Mouse (Mus musculus) liver, postnatal 0 days (tissue): ENCODE measurements at regions not wholly inside any gene's neighbourhood (a gene's known extent, or its start where the extent isn't known, plus 50 kb on each side); places are given as distances from the start of the nearest gene placed in this dataset.

Source experiments
- CTCF ChIP-seq: sonication (generic); IDR thresholded peaks from 2 replicates; pipeline ENCODE4 v1.5.1; 2016; ENCODE audit warnings: antibody characterized with exemption, low read depth
- EP300 ChIP-seq: IDR thresholded peaks from 2 replicates; pipeline ENCODE4 v1.6.1; 2016; ENCODE audit warnings: antibody characterized with exemption, low read depth, mild to moderate bottlenecking

GRCm38 (mm10) chr13:3725803-3726202 lies 78.3 kb downstream of the Calml3 start:
- TF ChIP-seq CTCF (no peak), EP300 (no peak)
